Comparison of ENCODE assay signal across 33 mouse cellular contexts in genomic region chr4:40888839-40889238, GRCm38 (mm10). TPM values are rescaled to one million over a fixed set of nuclear protein-coding genes. Genes with fewer than 3 reads are reported as not detected.
"Had no signal": no experiment of that assay in that cellular context is flagged by ENCODE, and none has a peak within 500 bp of the region (broad histone marks: within the 10 kb centered on the region; RNA-seq: fewer than 3 reads in every experiment).

No protein-coding gene starts in this region.

- H3K4me1 ChIP-seq: liver, embryonic 15.5 days; midbrain, embryonic 10.5 days; midbrain, embryonic 13.5 days; neural tube, embryonic 13.5 days had no signal

- H3K36me3 ChIP-seq: limb, embryonic 13.5 days; liver, embryonic 12.5 days; liver, embryonic 15.5 days; midbrain, embryonic 10.5 days; midbrain, embryonic 13.5 days; neural tube, embryonic 13.5 days had no signal

- H3K9me3 ChIP-seq: limb, embryonic 13.5 days; liver, embryonic 12.5 days; liver, embryonic 15.5 days; midbrain, embryonic 10.5 days; midbrain, embryonic 13.5 days; neural tube, embryonic 13.5 days had no signal

- ATAC-seq: inflammation-experienced regulatory T-cells, adult 6 months; intestine, embryonic 16.5 days; liver, embryonic 12.5 days; midbrain, embryonic 13.5 days; midbrain, embryonic 16.5 days had no signal

- H3K27ac ChIP-seq: left cerebral cortex, adult 2 months; limb, embryonic 13.5 days; liver, embryonic 12.5 days; liver, embryonic 15.5 days; midbrain, embryonic 10.5 days; midbrain, embryonic 13.5 days; neural tube, embryonic 13.5 days had no signal

- H3K4me3 ChIP-seq: left cerebral cortex, adult 2 months; limb, embryonic 13.5 days; liver, embryonic 12.5 days; liver, embryonic 15.5 days; midbrain, embryonic 10.5 days; midbrain, embryonic 13.5 days; myocyte; neural tube, embryonic 13.5 days had no signal

- H3K4me2 ChIP-seq: limb, embryonic 13.5 days; liver, embryonic 12.5 days; liver, embryonic 15.5 days; midbrain, embryonic 13.5 days; neural tube, embryonic 13.5 days had no signal

- H3K9ac ChIP-seq: limb, embryonic 13.5 days; liver, embryonic 12.5 days; liver, embryonic 15.5 days; midbrain, embryonic 13.5 days; neural tube, embryonic 13.5 days had no signal

- DNase-seq: kidney, adult 18-20 months; kidney, adult 9 months; kidney, postnatal 14 days; kidney, postnatal 4 days; layer of hippocampus, postnatal 36 days; lung, adult 2 months; lung, postnatal 14 days; lung, postnatal 4 days; retina, postnatal 1 day; right cerebral cortex, postnatal 25 days; thymus, adult 18-20 months; thymus, postnatal 36 days had no signal

- H3K27me3 ChIP-seq: limb, embryonic 13.5 days; liver, embryonic 12.5 days; liver, embryonic 15.5 days; midbrain, embryonic 13.5 days; neural tube, embryonic 13.5 days had no signal

RNA-seq across cellular contexts. Expression of gene Spink4, which starts 31.0 kb away (rescaled TPM):
- total RNA-seq: layer of hippocampus, adult 8-10 months; layer of hippocampus, postnatal 10 days; layer of hippocampus, postnatal 36 days; left cerebral cortex, adult 2 months; left cerebral cortex, postnatal 10 days; left cerebral cortex, postnatal 36 days; megakaryocyte progenitor cell, adult 5-6 weeks; monocyte, adult 5-6 weeks; neutrophil, adult 5-6 weeks had no signal
- polyA plus RNA-seq: inflammation-experienced regulatory T-cells, adult 6 months; kidney, embryonic 16.5 days; limb, embryonic 13.5 days; midbrain, embryonic 10.5 days; midbrain, embryonic 13.5 days; midbrain, embryonic 16.5 days; neural tube, embryonic 13.5 days; spleen, adult 2 months; urinary bladder, adult 2 months had no signal
